Mouse (Mus musculus) hindbrain, embryonic 16.5 days (tissue): ENCODE results near the gene Ryr3. TPM values are rescaled to one million over a fixed set of nuclear protein-coding genes. Genes with fewer than 3 reads are reported as not detected.

Experiments used
- ATAC-seq: fragments of 200-750 bp; cut with Nextera tagmentation; 2 replicates; pipeline ENCODE4 v1.8.0; 2017; ENCODE audit warnings: moderate TSS enrichment, moderate library complexity
- H3K27ac ChIP-seq: fragments of 300-500 bp; sonication (generic); 2 replicates; pipeline ENCODE4 v1.5.1; 2014; ENCODE audit warnings: low read depth, mild to moderate bottlenecking, control low read depth, low read length, moderate library complexity
- H3K27me3 ChIP-seq: fragments of 300-500 bp; sonication (generic); replicated peaks from 2 replicates; pipeline ENCODE4 v1.6.1; 2014; ENCODE audit warnings: low read length; ENCODE audit not compliant: control insufficient read depth, insufficient read depth
- H3K36me3 ChIP-seq: fragments of 300-500 bp; sonication (generic); 2 replicates; pipeline ENCODE4 v1.6.1; 2014; ENCODE audit warnings: mild to moderate bottlenecking, low read length, moderate library complexity, mixed read lengths; ENCODE audit not compliant: control insufficient read depth, insufficient read depth
- H3K4me1 ChIP-seq: fragments of 300-500 bp; sonication (generic); 2 replicates; pipeline ENCODE4 v1.6.1; 2014; ENCODE audit warnings: low read depth, low read length; ENCODE audit not compliant: control insufficient read depth, insufficient read depth
- H3K4me2 ChIP-seq: fragments of 300-500 bp; sonication (generic); 2 replicates; pipeline ENCODE4 v1.6.1; 2014; ENCODE audit warnings: mild to moderate bottlenecking, low read length, control low read depth, moderate library complexity
- H3K4me3 ChIP-seq: fragments of 300-500 bp; sonication (generic); 2 replicates; pipeline ENCODE4 v1.5.1; 2014; ENCODE audit warnings: mild to moderate bottlenecking, low read length, control low read depth, moderate library complexity
- H3K9ac ChIP-seq: fragments of 300-500 bp; sonication (generic); 2 replicates; pipeline ENCODE4 v1.6.1; 2014; ENCODE audit warnings: low read depth, mild to moderate bottlenecking, control low read depth, low read length, moderate library complexity
- H3K9me3 ChIP-seq: fragments of 300-500 bp; sonication (generic); 2 replicates; pipeline ENCODE4 v1.6.1; 2014; ENCODE audit warnings: mild to moderate bottlenecking, low read length, moderate library complexity; ENCODE audit not compliant: control insufficient read depth
- WGBS: fragments of 180-500 bp; shearing (Covaris S2); extraction: QIAGEN DNeasy Blood & Tissue Kit; methylation state at CpG from one replicate; pipeline ENCODE4 v1.1.7; 2014; 5-methylcytosine and 5-hydroxymethylcytosine counted together
- polyA plus RNA-seq: library from polyadenylated mRNA; unstranded; fragments of >200 nt; fragmentation: Nextera tagmentation; extraction: Ambion mirVana; gene quantifications from 2 replicates; pipeline ENCODE4 v1.2.1, GENCODE M21; 2015

The Ryr3 gene
- polyA plus RNA-seq, 1 experiment from 2014 or later, result 7.6 TPM

DNA sequence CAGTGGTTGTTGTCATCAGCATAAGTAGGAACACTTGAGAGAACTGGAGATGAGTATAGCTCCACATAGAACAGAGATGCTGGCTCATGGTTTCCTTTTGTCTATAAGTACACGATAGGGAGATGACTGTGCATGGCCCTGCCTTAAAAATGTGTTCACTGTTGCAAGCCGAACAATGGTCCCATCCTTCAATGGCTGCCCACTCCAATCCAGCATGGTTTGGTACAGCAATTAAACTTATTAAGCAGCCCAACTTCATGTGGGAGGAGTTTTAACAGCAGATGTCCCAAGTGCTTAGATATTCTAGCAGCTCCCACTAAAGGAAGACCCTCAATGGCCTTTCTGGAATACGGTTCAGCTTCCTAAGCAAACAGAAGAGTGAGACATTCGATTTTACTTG, 456.2 kb downstream of the Ryr3 start:
- 67% methylated on average over 4 of the region's 4 CpGs for WGBS
- no peak overlapping the region for H3K4me3 ChIP-seq
- no peak overlapping the region for H3K4me2 ChIP-seq
- no peaks in the 10 kb centered on the region for H3K27me3 ChIP-seq
- H3K9me3 ChIP-seq, result no peaks in the 10 kb centered on the region
- H3K9ac ChIP-seq, result no peak overlapping the region
- H3K4me1 ChIP-seq, result no peaks in the 10 kb centered on the region
- H3K36me3 ChIP-seq, result no peaks in the 10 kb centered on the region
- no peak for ATAC-seq
- H3K27ac ChIP-seq, result no peak overlapping the region

DNA sequence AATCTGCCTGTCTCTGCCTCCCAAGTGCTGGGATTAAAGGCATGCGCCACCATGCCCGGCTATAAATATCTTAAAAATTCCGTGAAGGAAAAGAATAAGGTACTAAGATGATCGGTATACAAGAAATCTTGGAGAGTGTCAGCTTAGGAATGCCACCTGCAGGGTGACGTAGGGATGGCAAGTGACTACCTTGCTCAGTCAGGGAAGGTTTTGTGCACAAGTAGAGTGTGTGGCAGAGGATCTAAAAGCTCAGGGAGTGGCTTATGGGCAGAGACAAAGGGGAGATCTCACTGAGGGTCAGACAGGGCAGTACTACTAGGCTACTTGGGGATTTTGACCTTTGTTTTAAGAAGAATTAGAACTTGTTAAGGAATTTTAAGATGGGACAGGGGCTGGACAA, 457.2 kb downstream of the Ryr3 start:
- ATAC-seq, result no peak
- H3K4me1 ChIP-seq, result no peaks in the 10 kb centered on the region
- no peak overlapping the region for H3K27ac ChIP-seq
- H3K36me3 ChIP-seq, result no peaks in the 10 kb centered on the region
- H3K9ac ChIP-seq, result no peak overlapping the region
- no peaks in the 10 kb centered on the region for H3K27me3 ChIP-seq
- WGBS, result 79% methylated on average over 5 of the region's 5 CpGs
- H3K4me3 ChIP-seq, result no peak overlapping the region
- no peak overlapping the region for H3K4me2 ChIP-seq
- H3K9me3 ChIP-seq, result no peaks in the 10 kb centered on the region

DNA sequence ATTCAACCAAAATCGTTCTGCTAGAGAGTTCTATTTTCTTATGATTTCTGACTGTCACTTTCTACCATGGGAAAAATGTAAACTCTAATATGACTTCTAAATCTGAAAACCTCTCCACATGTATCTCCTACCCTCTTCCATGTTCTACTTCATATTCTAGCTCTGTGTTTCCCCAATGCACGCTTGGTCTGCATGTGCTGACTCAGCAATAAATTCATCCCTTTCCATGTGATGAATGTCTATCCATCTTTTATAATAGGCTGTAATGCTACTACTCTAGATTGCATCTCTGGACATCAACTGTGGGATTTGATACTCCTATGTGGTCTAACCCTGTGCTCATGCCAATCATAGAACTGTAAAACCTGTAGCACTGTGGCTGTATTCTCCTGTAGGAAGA, 458.2 kb downstream of the Ryr3 start:
- no peak overlapping the region for H3K4me3 ChIP-seq
- H3K36me3 ChIP-seq, result no peaks in the 10 kb centered on the region
- H3K9me3 ChIP-seq, result no peaks in the 10 kb centered on the region
- ATAC-seq, result no peak
- no peak overlapping the region for H3K27ac ChIP-seq
- WGBS, result 97% methylated on average over 2 of the region's 2 CpGs
- H3K9ac ChIP-seq, result no peak overlapping the region
- no peaks in the 10 kb centered on the region for H3K4me1 ChIP-seq
- H3K4me2 ChIP-seq, result no peak overlapping the region
- no peaks in the 10 kb centered on the region for H3K27me3 ChIP-seq

GRCm38 (mm10) chr2:112753316-112753715, 463.6 kb downstream of the Ryr3 start:
- Histone ChIP-seq H3K4me2 (no peak overlapping the region), H3K27me3 (no peaks in the 10 kb centered on the region), H3K36me3 (no peaks in the 10 kb centered on the region; the same call in 1 of the 2 replicates), H3K27ac (no peak overlapping the region), H3K9me3 (no peaks in the 10 kb centered on the region), H3K9ac (no peak overlapping the region), H3K4me3 (no peak overlapping the region), H3K4me1 (no peaks in the 10 kb centered on the region)
- 82% methylated on average over 4 of the region's 4 CpGs for WGBS
- ATAC-seq, result no peak

DNA sequence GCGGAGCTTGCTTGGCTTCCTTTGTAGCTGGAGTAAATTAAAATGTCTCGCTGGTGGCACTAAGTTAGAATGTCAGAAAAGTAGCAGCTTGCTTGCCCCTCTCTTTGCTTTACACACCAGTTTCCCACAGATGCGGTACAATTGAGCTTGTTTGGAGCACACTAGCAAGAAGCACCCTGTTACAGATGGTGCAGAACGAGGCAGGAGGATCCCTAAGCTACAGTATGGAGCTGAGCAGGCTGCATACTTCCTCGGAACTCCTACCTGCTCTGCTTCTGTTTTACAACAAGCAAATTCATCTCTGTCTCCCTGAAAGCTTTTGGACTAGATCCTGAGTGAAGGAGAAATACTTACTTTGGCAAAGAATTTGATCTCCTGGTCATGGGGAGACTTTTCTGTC, 465.5 kb downstream of the Ryr3 start:
- 81% methylated on average over 5 of the region's 5 CpGs for WGBS

GRCm38 (mm10) chr2:112748532-112748931, 468.4 kb downstream of the Ryr3 start:
- H3K9me3 ChIP-seq, result peaks cover under 1% of the 10 kb centered on the region; the same call in 1 of the 2 replicates
- no peaks in the 10 kb centered on the region for H3K27me3 ChIP-seq
- 82% methylated on average over 1 of the region's 1 CpGs for WGBS
- no peaks in the 10 kb centered on the region for H3K4me1 ChIP-seq
- H3K4me3 ChIP-seq, result no peak overlapping the region
- H3K27ac ChIP-seq, result no peak overlapping the region
- H3K36me3 ChIP-seq, result no peaks in the 10 kb centered on the region; the same call in 1 of the 2 replicates
- H3K9ac ChIP-seq, result no peak overlapping the region
- no peak overlapping the region for H3K4me2 ChIP-seq
- no peak for ATAC-seq

More for the DNA sequence above, 465.5 kb downstream of the Ryr3 start:
- Histone ChIP-seq H3K4me3 (no peak overlapping the region), H3K4me1 (no peaks in the 10 kb centered on the region), H3K27ac (no peak overlapping the region), H3K9ac (no peak overlapping the region), H3K36me3 (no peaks in the 10 kb centered on the region; the same call in 1 of the 2 replicates), H3K27me3 (no peaks in the 10 kb centered on the region), H3K9me3 (no peaks in the 10 kb centered on the region), H3K4me2 (no peak overlapping the region)
- no peak for ATAC-seq

DNA sequence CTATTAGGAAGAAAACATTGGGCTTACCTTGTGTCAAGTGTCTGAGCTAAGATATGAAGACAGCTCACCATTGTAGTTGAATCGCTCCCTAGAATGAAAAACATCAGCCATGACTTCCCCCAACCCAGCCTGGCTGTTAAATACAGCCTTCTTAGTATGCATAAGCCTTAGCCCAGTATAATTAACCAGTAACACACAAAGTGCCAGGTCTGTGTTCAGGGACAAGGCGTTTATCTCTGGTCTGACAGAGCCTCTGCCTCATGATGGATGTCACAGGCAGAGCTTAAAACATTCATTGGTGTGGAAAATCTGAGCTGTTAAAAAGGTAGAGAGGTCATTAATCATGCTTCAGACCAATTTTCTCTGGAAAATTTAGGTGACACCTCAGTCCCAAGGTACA, 484.0 kb downstream of the Ryr3 start:
- H3K27ac ChIP-seq, result no peak overlapping the region
- H3K27me3 ChIP-seq, result no peaks in the 10 kb centered on the region
- peak; percentile 93 for ATAC-seq
- WGBS, result 39% methylated on average over 2 of the region's 2 CpGs
- H3K36me3 ChIP-seq, result no peaks in the 10 kb centered on the region
- H3K4me1 ChIP-seq, result no peaks in the 10 kb centered on the region
- H3K9ac ChIP-seq, result no peak overlapping the region
- no peak overlapping the region for H3K4me2 ChIP-seq
- H3K9me3 ChIP-seq, result no peaks in the 10 kb centered on the region
- no peak overlapping the region for H3K4me3 ChIP-seq

- Histone ChIP-seq H3K27me3 (no peaks in the 10 kb centered on the region), H3K4me2 (no peak overlapping the region), H3K27ac (no peak overlapping the region), H3K4me3 (no peak overlapping the region), H3K36me3 (no peaks in the 10 kb centered on the region), H3K9me3 (no peaks in the 10 kb centered on the region), H3K4me1 (no peaks in the 10 kb centered on the region), H3K9ac (no peak overlapping the region)
- ATAC-seq, result no peak
- 41% methylated on average over 6 of the region's 6 CpGs for WGBS
Observed at GRCm38 (mm10) chr2:112727842-112728241, 489.1 kb downstream of the Ryr3 start.

DNA sequence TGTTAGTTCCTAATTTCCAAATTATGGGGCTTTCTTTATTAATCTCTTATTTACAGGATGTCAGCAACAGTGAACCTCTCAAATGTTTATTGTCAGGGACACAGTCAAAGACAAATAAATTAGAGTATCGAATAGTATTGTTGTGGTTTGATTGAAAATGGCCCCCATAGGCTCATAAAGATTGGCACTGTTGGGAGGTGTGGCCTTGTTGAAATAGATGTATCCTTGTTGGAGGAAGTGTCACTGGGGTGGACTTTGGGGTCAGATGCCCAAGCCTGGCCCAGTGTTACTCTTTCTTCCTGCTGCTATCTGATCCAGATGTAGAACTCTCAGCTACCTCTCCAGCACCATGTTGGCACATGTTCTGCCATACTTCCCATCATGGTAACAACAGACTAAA, 495.7 kb downstream of the Ryr3 start:
- WGBS, result 59% methylated on average over 1 of the region's 1 CpGs
- Histone ChIP-seq H3K9me3 (no peaks in the 10 kb centered on the region), H3K4me2 (no peak overlapping the region), H3K36me3 (no peaks in the 10 kb centered on the region), H3K27ac (no peak overlapping the region), H3K4me1 (no peaks in the 10 kb centered on the region), H3K9ac (no peak overlapping the region), H3K27me3 (no peaks in the 10 kb centered on the region), H3K4me3 (no peak overlapping the region)
- ATAC-seq, result no peak

DNA sequence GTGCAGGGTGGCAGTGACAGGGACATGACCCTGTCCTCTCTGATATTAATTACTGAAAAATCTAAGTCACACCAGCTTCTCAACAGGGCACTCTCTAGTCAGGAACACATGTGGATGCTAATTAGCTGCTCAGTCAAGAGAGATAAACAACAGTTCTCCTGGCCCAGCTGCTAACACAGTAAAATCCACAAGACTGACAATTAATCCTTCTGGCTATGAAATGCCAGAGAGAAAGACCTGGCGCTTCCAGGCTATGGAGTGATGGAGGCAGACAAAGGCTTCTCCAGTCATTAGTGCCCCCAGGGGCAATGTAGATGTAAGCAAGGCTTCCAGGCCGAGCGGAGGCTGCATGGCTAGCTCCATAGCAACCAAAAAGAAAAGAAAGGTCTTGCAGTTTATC, 496.2 kb downstream of the Ryr3 start:
- no peak overlapping the region for H3K4me3 ChIP-seq
- no peak overlapping the region for H3K27ac ChIP-seq
- ATAC-seq, result peak; percentile 85
- no peak overlapping the region for H3K9ac ChIP-seq
- H3K36me3 ChIP-seq, result no peaks in the 10 kb centered on the region
- WGBS, result 9% methylated on average over 3 of the region's 3 CpGs
- H3K9me3 ChIP-seq, result no peaks in the 10 kb centered on the region
- no peak overlapping the region for H3K4me2 ChIP-seq
- H3K27me3 ChIP-seq, result no peaks in the 10 kb centered on the region
- H3K4me1 ChIP-seq, result no peaks in the 10 kb centered on the region
